Mouse (Mus musculus): ENCODE results near the gene Abcc1. TPM values are rescaled to one million over a fixed set of nuclear protein-coding genes. Genes with fewer than 3 reads are reported as not detected.

Abcc1 gene
- polyA plus RNA-seq, 2 experiments, result 10.4 to 11.0 TPM

GRCm38 (mm10) chr16:14375942-14376341 lies 14.6 kb downstream of the Abcc1 start:
- H3K4me3 ChIP-seq (replicated peaks; ENCODE audit: low read length), result no peak overlapping the region
- no peak for ATAC-seq (ENCODE audit: low FRiP score, low read depth)
- TF ChIP-seq POLR2A (IDR thresholded peaks at IDR 0.05; ENCODE audit: borderline replicate concordance, extremely low read depth, insufficient read depth, insufficient read length), result no peak
- WGBS, result 74% methylated on average over 1 of the region's 1 CpGs
- H3K27me3 ChIP-seq (ENCODE audit: control insufficient read depth, insufficient read depth, low read length), result no peaks in the 10 kb centered on the region
- H3K4me2 ChIP-seq (replicated peaks; ENCODE audit: low read depth, low read length, severe bottlenecking), result no peak overlapping the region
- no peak for DNase-seq (ENCODE audit: low spot score)
- H3K9ac ChIP-seq (ENCODE audit: low read depth, low read length, severe bottlenecking), result no peak overlapping the region
- 0 out of 2 replicates have a peak, but pooled peaks cover 6% of the 10 kb centered on the region for H3K4me1 ChIP-seq (ENCODE audit: control insufficient read depth, insufficient read depth, low read length)
- H3K36me3 ChIP-seq (ENCODE audit: control insufficient read depth, insufficient read depth, low read length), result no peaks in the 10 kb centered on the region
- H3K9me3 ChIP-seq (ENCODE audit: control insufficient read depth, low read length), result no peaks in the 10 kb centered on the region
- no peak overlapping the region for H3K27ac ChIP-seq (replicated peaks; ENCODE audit: low read depth, low read length)

- 87% methylated on average over 2 of the region's 2 CpGs for WGBS
- no peak overlapping the region for H3K4me2 ChIP-seq (replicated peaks; ENCODE audit: low read depth, low read length, severe bottlenecking)
- no peak for DNase-seq (ENCODE audit: low spot score)
- H3K27ac ChIP-seq (replicated peaks; ENCODE audit: low read depth, low read length), result no peak overlapping the region
- H3K4me3 ChIP-seq (replicated peaks; ENCODE audit: low read length), result no peak overlapping the region
- no peaks in the 10 kb centered on the region for H3K36me3 ChIP-seq (ENCODE audit: control insufficient read depth, insufficient read depth, low read length)
- H3K27me3 ChIP-seq (ENCODE audit: control insufficient read depth, insufficient read depth, low read length), result no peaks in the 10 kb centered on the region
- no peak overlapping the region for H3K9ac ChIP-seq (ENCODE audit: low read depth, low read length, severe bottlenecking)
- no peak for ATAC-seq (ENCODE audit: low FRiP score, low read depth)
- no peaks in the 10 kb centered on the region for H3K9me3 ChIP-seq (ENCODE audit: control insufficient read depth, low read length)
- TF ChIP-seq POLR2A (IDR thresholded peaks at IDR 0.05; ENCODE audit: borderline replicate concordance, extremely low read depth, insufficient read depth, insufficient read length), result no peak
- H3K4me1 ChIP-seq (ENCODE audit: control insufficient read depth, insufficient read depth, low read length), result 0 out of 2 replicates have a peak, but pooled peaks cover 5% of the 10 kb centered on the region
Measured at GRCm38 (mm10) chr16:14376352-14376751, 15.0 kb downstream of the Abcc1 start.

GRCm38 (mm10) chr16:14377321-14377720 lies 16.0 kb downstream of the Abcc1 start:
- no peak overlapping the region for H3K9ac ChIP-seq (ENCODE audit: low read depth, low read length, severe bottlenecking)
- no peak overlapping the region for H3K27ac ChIP-seq (replicated peaks; ENCODE audit: low read depth, low read length)
- H3K36me3 ChIP-seq (ENCODE audit: control insufficient read depth, insufficient read depth, low read length), result no peaks in the 10 kb centered on the region
- no peaks in the 10 kb centered on the region for H3K4me1 ChIP-seq (ENCODE audit: control insufficient read depth, insufficient read depth, low read length)
- ATAC-seq (ENCODE audit: low FRiP score, low read depth) (no peak; the same call in 1 of the 2 replicates), DNase-seq (ENCODE audit: low spot score) (peak; percentile 12)
- WGBS, result 59% methylated on average over 2 of the region's 2 CpGs
- no peaks in the 10 kb centered on the region for H3K27me3 ChIP-seq (ENCODE audit: control insufficient read depth, insufficient read depth, low read length)
- no peaks in the 10 kb centered on the region for H3K9me3 ChIP-seq (ENCODE audit: control insufficient read depth, low read length)
- H3K4me2 ChIP-seq (replicated peaks; ENCODE audit: low read depth, low read length, severe bottlenecking), result no peak overlapping the region
- H3K4me3 ChIP-seq (replicated peaks; ENCODE audit: low read length), result no peak overlapping the region
- no peak for TF ChIP-seq POLR2A (IDR thresholded peaks at IDR 0.05; ENCODE audit: borderline replicate concordance, extremely low read depth, insufficient read depth, insufficient read length)

- H3K4me1 ChIP-seq (ENCODE audit: control insufficient read depth, insufficient read depth, low read length), result no peaks in the 10 kb centered on the region
- ATAC-seq (ENCODE audit: low FRiP score, low read depth) (no peak), DNase-seq (ENCODE audit: low spot score) (no peak)
- no peak overlapping the region for H3K27ac ChIP-seq (replicated peaks; ENCODE audit: low read depth, low read length)
- no peaks in the 10 kb centered on the region for H3K36me3 ChIP-seq (ENCODE audit: control insufficient read depth, insufficient read depth, low read length)
- H3K27me3 ChIP-seq (ENCODE audit: control insufficient read depth, insufficient read depth, low read length), result no peaks in the 10 kb centered on the region
- no peak overlapping the region for H3K4me2 ChIP-seq (replicated peaks; ENCODE audit: low read depth, low read length, severe bottlenecking)
- H3K4me3 ChIP-seq (replicated peaks; ENCODE audit: low read length), result no peak overlapping the region
- H3K9me3 ChIP-seq (ENCODE audit: control insufficient read depth, low read length), result no peaks in the 10 kb centered on the region
- H3K9ac ChIP-seq (ENCODE audit: low read depth, low read length, severe bottlenecking), result no peak overlapping the region
- no peak for TF ChIP-seq POLR2A (IDR thresholded peaks at IDR 0.05; ENCODE audit: borderline replicate concordance, extremely low read depth, insufficient read depth, insufficient read length)
- WGBS, result 79% methylated on average over 5 of the region's 5 CpGs
Measured at GRCm38 (mm10) chr16:14378654-14379053, 17.3 kb downstream of the Abcc1 start.

- TF ChIP-seq POLR2A (IDR thresholded peaks at IDR 0.05; ENCODE audit: borderline replicate concordance, extremely low read depth, insufficient read depth, insufficient read length), result no peak
- no peak overlapping the region for H3K4me3 ChIP-seq (replicated peaks; ENCODE audit: low read length)
- no peaks in the 10 kb centered on the region for H3K4me1 ChIP-seq (ENCODE audit: control insufficient read depth, insufficient read depth, low read length)
- no peak overlapping the region for H3K4me2 ChIP-seq (replicated peaks; ENCODE audit: low read depth, low read length, severe bottlenecking)
- H3K36me3 ChIP-seq (ENCODE audit: control insufficient read depth, insufficient read depth, low read length), result no peaks in the 10 kb centered on the region
- ATAC-seq (ENCODE audit: low FRiP score, low read depth) (no peak), DNase-seq (ENCODE audit: low spot score) (no peak)
- H3K27ac ChIP-seq (replicated peaks; ENCODE audit: low read depth, low read length), result no peak overlapping the region
- WGBS, result 85% methylated on average over 7 of the region's 7 CpGs
- no peak overlapping the region for H3K9ac ChIP-seq (ENCODE audit: low read depth, low read length, severe bottlenecking)
- H3K9me3 ChIP-seq (ENCODE audit: control insufficient read depth, low read length), result no peaks in the 10 kb centered on the region
- no peaks in the 10 kb centered on the region for H3K27me3 ChIP-seq (ENCODE audit: control insufficient read depth, insufficient read depth, low read length)
Measured at GRCm38 (mm10) chr16:14379888-14380287, 18.5 kb downstream of the Abcc1 start.

All from limb, embryonic 14.5 days (tissue).